Mouse (Mus musculus) gastrocnemius, postnatal 4 days (tissue): Measurements from ENCODE around the gene Zfp442. TPM values are rescaled to one million over a fixed set of nuclear protein-coding genes. Genes with fewer than 3 reads are reported as not detected.
"Not testable (repeated sequence)": the region's sequence is repeated elsewhere in the genome, so short reads cannot be mapped to it uniquely, and the experiment has no call there.

ENCODE experiments used
- DNase-seq, 2 experiments: peaks; one replicate each; pipeline ENCODE4 v3.0.0; 2021 to 2022; ENCODE audit warnings: low spot score in 2 of 2, mixed read lengths in 2 of 2
- long read RNA-seq, 2 experiments: library from polyadenylated mRNA; stranded (forward); transcript quantifications; one replicate each; pipeline ENCODE4 v2.0.0; 2021
- total RNA-seq, 2 experiments: library from RNA; stranded (reverse); gene quantifications; 2 replicates each; pipeline ENCODE4 v1.2.3; 2021

Gene Zfp442
- total RNA-seq, result 1 to 10 TPM; 4.4 to 5.1 TPM
- long read RNA-seq, experiment 1, partial matches to known transcripts, result 0 of 2 reads
- long read RNA-seq, experiment 1, other reads (novel, unspliced or antisense), result 0 of 2 reads
- long read RNA-seq, experiment 2, partial matches to known transcripts, result 1 of 3 reads
- long read RNA-seq, experiment 2, other reads (novel, unspliced or antisense), result 0 of 3 reads

DNA sequence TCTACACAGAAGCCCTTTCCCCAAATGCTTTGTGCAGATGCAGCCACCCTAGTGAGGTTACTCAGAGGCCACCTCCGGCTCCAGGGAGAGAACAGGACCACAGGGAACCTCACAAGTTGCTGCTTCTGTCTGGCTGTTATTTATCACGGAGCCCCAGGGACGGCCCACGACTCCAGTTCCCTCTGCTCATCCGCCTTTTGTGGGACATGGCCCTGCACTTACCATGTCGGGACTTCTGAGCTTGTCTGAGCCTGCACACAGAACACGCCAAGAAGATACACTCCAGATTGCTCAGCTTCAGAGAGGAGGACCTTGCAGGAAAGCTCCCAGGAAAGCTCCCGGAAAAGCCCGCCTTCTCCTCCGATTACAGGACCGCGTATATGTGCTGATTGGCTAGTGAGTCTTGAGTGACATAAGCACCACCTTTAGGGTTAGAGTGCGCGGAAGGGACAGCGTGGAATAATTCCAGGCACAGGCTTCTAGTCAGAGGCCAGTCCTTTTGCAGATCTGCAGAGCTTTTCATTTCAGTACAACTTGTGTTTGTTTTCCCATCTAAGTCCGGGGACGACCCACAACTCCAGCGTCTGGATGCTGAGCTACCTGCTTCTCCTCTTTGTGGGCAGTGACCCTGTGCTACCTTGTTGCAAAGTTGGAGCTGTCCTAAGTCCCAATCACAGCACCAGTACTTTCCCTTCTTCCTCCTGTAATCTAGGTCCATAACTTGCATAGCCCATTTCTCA is at the start of gene Zfp442:
TSS of gene Zfp442 (minus strand) at position 307 of the 740 bp plus-strand sequence.
- peak; percentile 19 to 55 for DNase-seq

DNA sequence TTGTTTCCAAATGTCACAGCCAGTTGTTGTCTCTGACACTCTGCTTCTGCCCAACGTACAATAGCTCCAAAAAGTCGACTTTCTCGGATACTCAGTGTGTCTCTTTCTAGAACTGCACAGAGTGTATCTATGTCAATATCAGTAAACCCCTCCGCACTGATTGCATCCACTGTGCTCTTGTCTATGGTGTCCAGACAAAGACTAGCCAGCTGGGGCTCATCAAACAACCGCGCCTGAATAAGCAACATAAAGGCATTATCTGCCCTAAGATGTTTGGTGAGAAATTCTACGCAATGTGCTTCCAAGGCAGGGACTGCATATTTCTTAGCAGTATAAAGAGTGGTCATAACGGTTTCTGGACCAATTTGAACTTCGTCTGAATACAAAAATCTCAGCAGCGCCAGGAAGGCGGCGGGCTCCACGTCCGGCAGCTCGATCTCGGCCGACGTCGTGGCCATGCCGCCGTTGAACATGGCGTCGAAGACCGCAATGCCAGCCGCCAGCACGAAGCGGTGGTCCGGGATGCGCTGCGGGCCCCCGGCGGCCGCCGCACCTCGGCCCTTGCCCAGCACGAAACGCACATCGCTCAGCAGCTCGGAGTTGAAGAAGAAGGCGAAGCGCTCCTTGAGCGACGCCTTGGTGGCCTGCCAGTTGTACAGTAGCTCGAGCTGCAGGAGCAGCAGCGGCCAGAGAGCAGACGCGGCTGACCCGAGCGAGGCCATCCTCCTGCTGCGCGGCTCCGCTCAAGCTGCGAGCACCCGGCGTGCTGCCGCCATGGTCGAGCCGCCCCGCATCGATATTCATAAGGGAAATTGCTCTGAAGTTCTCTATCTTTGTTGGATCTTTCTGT is 49.1 kb upstream of the Zfp442 start:
- DNase-seq, result not testable (repeated sequence)

DNA sequence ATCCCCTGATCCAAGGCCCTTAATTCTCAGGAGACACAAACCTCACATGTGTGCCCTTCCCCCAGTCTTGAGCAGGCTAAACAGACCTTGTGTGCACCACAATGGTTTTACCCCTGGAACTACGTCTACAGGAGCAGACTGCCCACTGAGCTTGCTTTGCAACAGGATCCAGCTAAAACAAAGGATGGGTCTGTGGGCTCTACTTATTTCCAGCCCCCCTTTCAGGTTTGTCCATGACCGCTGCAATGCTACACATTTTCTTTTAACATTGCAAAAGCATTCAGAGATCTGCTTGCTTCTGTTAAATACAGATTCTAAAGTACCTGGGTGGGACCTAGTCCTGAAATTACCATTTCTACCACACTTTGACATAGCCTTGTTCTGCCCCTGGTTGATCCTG is 41.7 kb upstream of the Zfp442 start:
- no peak for DNase-seq

DNA sequence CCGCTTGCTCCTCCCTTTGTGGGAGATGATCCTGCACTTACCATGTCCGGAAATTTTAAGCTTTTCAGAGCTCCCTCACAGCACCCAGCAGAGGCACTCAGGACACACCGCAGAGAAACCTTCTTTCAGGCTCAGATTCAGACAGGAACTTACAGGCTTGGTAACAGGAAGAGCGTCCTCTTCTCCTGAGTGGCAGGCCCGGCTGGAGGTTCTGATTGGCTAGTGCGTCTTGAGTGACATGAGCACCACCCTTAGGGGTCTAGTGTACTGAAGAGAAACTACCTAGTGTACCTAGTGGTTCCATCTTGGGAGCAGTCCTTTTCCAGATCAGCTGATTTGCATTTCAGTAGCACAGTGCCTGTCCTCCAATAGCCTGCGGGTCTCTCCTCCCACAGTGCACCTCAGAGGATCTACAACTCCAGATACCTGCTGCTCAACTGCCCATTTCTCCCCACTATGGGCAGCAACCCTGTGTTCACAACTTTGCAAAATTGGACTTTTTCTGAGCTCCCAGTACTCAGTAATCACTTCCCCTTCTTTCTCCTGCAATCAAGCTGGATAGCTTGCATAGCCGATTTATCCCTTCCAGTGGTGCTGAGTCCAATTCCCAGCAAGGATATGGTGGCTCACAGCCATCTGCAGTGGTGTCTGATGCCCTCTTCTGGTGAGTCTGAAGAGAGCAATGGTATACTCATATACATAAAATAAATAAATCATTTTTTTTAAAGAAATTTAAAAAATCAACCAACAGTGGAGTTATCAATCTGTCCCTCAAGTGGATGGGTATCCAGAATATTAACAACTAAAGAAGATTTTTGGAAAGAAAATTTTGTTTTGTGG is 33.9 kb upstream of the Zfp442 start, which contains the start of gene Zfp345:
TSS of gene Zfp345 (minus strand) at position 153 of the 840 bp plus-strand sequence.
- not testable (repeated sequence) for DNase-seq

DNA sequence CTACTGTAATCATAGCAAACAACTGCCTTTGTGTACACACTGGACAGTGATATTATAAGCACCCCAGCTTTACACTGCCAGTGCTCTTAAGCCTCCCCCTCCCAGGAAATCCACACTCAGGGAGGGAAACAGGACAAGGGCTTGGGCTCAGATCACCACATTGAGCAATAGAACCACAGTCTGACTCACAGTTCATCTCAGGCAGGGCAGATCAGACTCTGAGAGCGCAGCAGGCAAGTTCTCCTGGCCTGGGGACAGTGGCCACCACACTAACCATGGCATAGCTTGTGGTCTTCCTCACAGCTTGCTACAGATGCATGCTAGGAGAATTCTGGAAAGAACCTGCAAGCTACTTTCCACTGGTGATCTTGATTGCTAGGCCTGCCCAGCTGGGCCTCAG is 12.2 kb downstream of the Zfp442 start:
- not testable (repeated sequence) for DNase-seq

DNA sequence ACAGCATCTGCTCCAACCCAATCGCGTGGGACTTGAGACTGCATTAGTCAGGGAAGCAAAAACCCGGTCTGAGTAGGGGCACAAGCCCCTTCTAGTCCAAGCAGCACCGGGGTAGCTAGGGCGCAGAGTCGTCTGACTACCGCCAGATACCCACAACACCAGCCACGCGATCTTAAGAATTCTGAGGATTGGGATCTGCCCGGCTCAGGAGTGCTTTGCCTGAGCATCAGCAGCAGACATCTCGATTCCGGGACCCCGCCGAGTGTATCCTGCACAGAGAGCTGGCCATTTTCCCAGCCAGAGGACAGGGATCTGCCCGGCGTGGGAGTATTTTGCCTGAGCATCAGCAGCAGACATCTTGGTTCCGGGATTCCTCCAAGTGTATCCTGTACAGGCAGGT is 39.1 kb downstream of the Zfp442 start:
- not testable (repeated sequence) for DNase-seq

DNA sequence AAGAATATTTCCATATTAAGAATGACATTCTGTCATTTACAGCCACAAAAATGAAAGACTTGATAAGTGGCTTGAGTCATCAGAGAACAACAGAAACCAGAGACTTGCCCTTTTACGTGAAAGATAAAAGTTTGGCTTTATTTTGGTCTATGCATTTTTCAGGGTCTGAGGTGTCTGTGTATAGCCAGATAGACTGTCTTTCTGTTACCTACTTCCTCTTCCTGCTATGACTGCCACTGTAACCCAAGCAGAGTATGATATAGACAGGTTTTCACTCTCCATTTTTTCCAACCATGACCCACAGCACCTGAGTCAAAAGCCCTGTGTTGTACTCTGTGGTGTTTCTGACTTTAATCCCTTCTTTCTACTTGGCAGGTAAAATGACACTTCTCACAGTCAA is 61.1 kb downstream of the Zfp442 start:
- no peak for DNase-seq

DNA sequence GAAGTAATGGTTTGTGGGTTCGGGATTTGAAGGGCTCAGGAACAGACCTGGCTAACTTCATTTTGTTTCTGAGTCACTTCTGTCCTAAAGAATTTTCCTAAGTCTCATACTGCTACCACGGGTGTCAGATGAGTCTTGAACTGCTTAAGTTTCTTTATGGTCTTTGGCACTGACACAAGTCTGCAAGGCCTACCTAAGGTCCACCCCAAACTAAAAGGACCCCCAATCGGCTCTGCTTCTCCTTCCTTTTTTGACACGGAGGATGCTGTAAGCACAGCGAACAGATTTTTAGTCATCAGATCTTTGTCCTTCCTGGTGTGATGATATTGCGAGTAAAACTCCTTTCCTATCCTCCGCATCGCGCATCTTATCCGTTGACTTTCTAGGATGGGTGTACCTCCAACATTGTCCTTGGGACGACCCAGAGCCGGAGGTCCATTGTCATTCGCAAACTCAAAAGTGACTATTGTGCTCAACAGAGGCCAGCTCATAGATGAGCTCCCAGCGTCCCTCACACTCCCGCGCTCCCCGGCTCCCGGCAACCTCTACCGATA is 65.7 kb downstream of the Zfp442 start:
- DNase-seq, result not testable (repeated sequence)

DNA sequence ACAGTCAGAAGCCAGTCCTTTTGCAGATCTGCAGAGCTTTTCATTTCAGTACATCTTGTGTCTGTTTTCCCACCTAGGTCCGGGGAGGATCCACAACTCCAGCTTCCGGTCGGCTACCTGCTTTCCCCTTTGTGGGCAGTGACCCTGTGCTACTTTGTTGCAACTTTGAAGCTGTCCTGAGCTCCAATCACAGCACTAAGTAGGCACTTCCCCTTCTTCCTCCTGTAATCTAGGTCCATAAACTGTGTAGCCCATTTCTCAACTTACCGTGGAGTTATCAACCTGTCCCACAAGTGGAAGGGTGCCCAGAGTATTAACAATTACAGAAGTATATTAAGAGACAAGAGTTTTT is 88.4 kb downstream of the Zfp442 start:
- DNase-seq, result no peak

DNA sequence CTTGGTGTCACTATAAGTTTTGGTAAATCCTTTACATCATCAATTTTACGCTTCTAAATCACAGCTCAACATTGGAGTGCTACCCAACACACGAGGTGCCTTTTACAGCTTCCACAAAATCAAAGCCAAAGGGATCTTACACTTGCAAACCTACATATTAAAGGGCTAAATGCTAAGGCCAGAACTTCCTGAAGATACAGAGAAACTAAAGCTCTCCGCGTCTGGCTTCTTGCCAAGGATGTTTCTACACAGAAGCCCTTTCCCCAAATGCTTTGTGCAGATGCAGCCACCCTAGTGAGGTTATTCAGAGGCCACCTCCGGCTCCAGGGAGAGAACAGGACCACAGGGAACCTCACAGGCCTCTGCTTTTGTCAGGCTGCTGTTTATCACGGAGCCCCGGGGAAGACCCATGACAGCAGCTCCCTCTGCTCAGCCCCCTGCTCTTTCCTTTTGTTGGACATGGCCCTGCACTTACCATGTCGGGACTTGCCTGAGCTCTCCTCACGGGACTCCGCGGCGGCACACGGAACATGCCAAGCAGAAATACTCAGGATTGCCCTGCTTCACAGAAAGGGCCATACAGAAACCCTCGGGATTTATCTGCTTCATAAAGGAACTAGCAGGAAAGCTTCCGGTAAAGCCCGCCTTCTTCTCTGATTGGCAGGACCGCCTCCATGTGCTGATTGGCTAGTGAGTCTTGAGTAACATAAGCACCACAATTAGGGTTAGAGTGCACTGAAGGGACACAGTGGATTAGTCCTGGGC is 89.0 kb downstream of the Zfp442 start, which contains the start of gene 3300002I08Rik:
TSS of gene 3300002I08Rik (minus strand) at position 653 of the 765 bp plus-strand sequence.
- peak; percentile 52 to 83 for DNase-seq

Other genes starting within 250 kb of the Zfp442 start
- 1 to 10 TPM; 5.2 to 6.0 TPM for gene Zfp937, start 233.4 kb downstream of the Zfp442 start, total RNA-seq
- 1 to 10 TPM; 5.0 to 5.8 TPM for gene Gm21994, start 195.9 kb downstream of the Zfp442 start, total RNA-seq
- gene Gm14124, start 194.0 kb downstream of the Zfp442 start, total RNA-seq, result under 1 TPM; 0.10 to 0.18 TPM
- 1 to 10 TPM; 2.0 to 2.5 TPM for gene Gm10130, start 127.8 kb downstream of the Zfp442 start, total RNA-seq
- gene 3300002I08Rik, start 88.7 kb downstream of the Zfp442 start, total RNA-seq, result 1 to 10 TPM; 3.2 to 3.7 TPM
- under 1 TPM; 0.15 to 0.29 TPM for gene Zfp345, start 33.6 kb upstream of the Zfp442 start, total RNA-seq
- gene Cst7, start 118.9 kb upstream of the Zfp442 start, total RNA-seq, result under 1 TPM; 0.54 to 0.56 TPM
- gene Apmap, start 157.1 kb upstream of the Zfp442 start, total RNA-seq, result 10 to 100 TPM; 26.2 to 28.9 TPM
- 10 to 100 TPM; 21.1 to 22.5 TPM for gene Acss1, start 217.0 kb upstream of the Zfp442 start, total RNA-seq
- not detected for gene Vsx1, start 237.9 kb upstream of the Zfp442 start, total RNA-seq